Mouse (Mus musculus): Measurements from ENCODE around the gene Pstk.
"Not testable (repeated sequence)": the region's sequence is repeated elsewhere in the genome, so short reads cannot be mapped to it uniquely, and the experiment has no call there.

The Pstk gene

DNA sequence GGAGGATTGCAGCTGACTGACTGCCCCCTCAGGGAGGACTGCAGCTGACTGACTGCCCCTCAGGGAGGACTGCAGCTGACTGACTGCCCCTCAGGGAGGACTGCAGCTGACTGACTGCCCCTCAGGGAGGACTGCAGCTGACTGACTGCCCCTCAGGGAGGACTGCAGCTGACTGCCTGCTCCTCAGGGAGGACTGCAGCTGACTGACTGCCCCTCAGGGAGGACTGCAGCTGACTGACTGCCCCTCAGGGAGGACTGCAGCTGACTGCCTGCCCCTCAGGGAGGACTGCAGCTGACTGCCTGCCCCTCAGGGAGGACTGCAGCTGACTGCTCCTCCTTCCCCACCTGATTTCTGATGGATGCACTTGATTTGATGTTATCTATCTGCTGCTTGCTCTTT, 45.8 kb downstream of the Pstk start:
- not testable (repeated sequence) for DNase-seq (ENCODE audit: low spot score)

DNA sequence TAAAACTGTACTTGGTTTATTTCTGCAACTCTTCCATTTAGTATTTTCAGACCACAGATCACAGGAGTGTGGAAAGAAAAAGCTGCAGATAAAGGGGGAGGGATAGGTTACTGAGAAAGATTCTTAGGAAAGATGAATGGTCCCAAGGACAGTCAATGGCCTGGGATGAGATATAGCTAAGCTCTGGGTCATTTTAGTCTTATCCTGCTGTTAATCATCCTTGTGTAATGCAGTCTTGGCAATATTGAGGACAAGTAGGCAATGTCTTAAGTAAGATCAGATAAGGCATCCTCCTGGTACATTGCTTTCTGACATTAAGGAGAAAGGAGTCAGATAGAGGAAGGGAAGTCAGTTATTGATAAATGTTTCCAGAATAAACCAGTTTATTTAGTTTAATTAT, 46.7 kb downstream of the Pstk start:
- no peak for DNase-seq (ENCODE audit: low spot score)

DNA sequence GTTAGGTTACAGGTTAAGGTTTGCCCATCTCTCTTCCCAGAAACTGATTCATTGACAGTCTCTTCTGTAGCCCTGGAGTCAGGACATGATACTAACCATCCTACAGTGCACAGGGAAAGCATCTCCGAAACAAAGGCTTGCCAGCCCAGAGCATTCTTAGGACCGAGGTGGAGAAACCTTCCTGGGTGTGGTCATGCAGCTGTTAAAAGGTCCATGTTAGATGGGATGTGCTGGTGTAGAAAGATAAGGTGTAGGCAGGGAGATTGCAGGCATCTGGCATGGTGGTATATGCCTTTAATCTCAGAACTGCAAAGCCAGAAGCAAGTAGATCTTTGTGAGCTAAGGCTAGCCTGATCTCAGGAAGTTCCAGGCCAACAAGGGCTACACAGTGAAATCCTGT, 54.0 kb downstream of the Pstk start:
- no peak for DNase-seq (ENCODE audit: low spot score)

DNA sequence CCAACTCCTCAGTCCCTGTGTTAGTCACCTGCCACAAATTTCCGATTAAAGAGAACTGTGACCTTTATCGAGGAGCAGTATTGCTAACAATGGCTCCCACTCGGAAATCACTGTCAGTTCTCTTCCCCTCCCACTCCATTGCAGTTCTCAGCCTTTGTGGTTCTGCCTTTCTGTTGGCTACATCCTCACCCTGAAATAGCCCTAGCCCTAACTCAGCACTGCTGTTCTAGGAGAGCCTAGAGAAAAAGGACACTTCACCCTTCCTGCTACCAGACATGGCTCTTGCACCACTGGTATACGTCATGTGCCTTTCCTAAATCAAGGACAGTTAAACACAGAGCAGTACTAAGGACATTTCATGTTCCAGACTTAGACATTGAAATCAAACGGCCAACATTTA, 56.4 kb downstream of the Pstk start:
- DNase-seq (ENCODE audit: low spot score), result no peak

DNA sequence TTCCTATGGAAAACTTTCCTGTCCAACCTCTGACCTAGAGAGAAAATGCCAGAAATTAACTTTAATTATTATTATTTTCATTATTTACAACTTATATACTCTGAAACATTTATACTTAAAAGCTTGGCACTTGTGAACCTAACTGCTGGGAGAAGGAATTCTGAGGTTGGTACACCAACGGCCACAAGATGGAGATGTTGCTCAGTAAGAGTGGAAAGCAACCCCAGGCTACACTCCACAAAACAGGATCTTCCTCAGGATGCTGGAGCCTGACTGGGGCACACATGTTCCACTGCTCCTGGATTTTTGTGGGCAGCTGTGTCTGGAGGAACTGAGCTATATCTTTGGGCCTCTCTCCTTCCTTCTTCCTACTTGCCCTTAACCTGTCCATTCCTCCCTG, 61.3 kb downstream of the Pstk start:
- no peak for DNase-seq (ENCODE audit: low spot score)

DNA sequence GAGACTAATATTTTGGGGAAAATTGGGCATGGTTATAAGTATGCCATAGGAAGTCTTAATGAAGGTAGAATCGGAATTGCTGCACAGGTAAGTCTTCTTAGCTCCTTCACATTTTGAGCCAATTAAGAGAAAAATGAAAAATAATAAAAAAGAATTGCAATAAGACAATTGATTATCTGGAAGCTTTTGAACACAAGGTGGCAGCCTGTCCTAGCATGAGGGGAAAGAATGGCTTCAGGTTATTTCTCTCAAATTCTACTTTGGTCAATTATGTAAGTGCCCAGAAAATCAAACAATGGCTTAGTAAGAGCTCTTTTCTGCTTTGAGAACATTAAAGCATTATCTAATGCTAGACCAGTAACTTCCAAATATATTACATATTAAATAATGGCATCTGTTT, 63.3 kb downstream of the Pstk start:
- DNase-seq (ENCODE audit: low spot score), result no peak

DNA sequence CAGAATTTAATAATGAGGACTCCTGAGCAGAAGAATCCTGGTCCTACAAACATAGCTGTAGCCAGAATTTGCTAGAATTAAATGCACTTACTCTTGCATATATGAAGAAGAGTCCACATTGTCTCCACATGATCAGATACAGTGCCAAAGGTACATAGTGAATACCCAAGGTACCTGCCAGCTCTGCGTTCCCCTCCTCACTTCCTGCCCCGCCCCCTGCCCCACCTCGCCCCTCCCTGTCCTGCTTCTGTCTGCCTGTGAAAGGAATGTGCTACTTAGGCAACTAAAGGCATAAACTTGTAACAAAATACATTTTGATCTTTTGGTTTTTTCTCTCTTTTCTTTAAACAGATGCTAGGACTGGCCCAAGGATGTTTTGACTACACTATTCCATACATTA, 66.1 kb downstream of the Pstk start:
- DNase-seq (ENCODE audit: low spot score), result no peak

All from left cerebral cortex, adult 11 months (tissue).